Mouse (Mus musculus) heart, postnatal 4 days (tissue): ENCODE measurements around the gene Gdpd5. TPM values are rescaled to one million over a fixed set of nuclear protein-coding genes. Genes with fewer than 3 reads are reported as not detected.
"Not testable (repeated sequence)": the region's sequence is repeated elsewhere in the genome, so short reads cannot be mapped to it uniquely, and the experiment has no call there.

ENCODE experiments used
- DNase-seq: peaks from one replicate; pipeline ENCODE4 v3.0.0; 2021
- total RNA-seq, 2 experiments: library from RNA; stranded (reverse); gene quantifications; 2 replicates each; pipeline ENCODE4 v1.2.3; 2021

Gene Gdpd5
- total RNA-seq, 2 experiments from 2014 or later: 40.7 to 42.6 TPM

GRCm38 (mm10) chr7:99477235-99477634 is 96.0 kb downstream of the Gdpd5 start:
- DNase-seq: no peak

DNA sequence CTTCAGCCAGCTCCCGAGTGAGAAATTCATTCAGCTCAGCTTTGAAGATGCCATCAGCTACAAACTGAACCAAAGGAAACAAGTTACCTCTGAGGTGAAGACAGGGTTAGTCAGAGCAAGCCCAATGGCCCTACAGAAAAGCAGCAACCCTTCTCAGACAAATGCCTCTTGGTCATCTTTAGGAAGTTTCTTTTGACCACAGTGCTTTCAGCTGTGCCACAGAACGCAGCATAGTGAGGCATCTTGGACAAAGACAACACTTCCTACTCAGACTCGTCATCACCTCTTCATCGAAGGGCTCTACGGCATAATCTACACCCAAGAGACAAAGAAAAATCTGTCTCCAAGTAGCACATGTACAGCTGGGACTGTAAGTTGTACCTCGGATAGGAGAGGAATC is 101.4 kb downstream of the Gdpd5 start:
- DNase-seq: no peak

GRCm38 (mm10) chr7:99483271-99483923 is 102.2 kb downstream of the Gdpd5 start, which contains the start of gene Rps3:
TSS of gene Rps3 (minus strand) at chr7:99483738.
- DNase-seq: peak; percentile 94

DNA sequence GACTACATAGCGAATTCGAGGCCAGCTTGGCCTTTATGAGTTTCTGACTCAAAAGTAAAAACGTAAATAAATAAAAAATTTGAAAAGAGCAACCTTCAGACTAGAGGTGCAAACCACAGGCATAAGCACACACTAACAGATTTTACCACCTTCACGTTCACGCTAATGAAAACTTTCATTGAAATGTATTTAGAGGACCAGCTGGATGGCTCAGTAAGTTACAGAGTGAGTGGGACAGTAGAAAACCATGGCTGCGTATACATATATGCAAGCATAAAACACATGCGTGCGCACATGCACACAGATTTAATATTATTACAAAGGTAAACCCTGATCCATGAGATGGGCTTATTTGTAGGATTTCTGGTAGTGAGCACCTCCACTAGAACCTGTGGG is 102.7 kb downstream of the Gdpd5 start:
- DNase-seq: no peak

- DNase-seq: no peak
These were observed 103.5 kb downstream of the Gdpd5 start for GRCm38 (mm10) chr7:99484679-99485078.

DNA sequence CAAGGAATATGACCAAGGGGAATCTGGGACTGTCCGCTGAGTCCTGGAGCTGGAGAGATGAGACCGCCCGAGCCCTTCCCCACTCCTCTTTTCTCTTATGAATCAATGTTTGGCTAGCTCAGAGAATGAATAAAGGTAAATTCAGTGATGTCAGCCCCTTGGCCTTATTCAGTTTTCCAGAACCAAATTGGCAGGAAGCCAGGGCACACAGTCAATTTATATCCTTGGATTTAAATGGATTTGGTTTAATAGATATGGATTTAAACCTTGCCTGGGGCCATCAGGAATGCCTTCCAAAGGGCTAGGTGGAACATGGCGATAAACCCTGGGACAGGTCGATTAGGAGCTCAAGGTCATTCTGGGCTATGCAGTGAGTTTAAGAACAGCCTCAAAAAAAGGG is 108.5 kb downstream of the Gdpd5 start:
- DNase-seq: no peak

GRCm38 (mm10) chr7:99499128-99499527 is 117.9 kb downstream of the Gdpd5 start:
- DNase-seq: peak; percentile 11

- peak; percentile 88 for DNase-seq
These were observed 119.0 kb downstream of the Gdpd5 start for GRCm38 (mm10) chr7:99500201-99500600.

DNA sequence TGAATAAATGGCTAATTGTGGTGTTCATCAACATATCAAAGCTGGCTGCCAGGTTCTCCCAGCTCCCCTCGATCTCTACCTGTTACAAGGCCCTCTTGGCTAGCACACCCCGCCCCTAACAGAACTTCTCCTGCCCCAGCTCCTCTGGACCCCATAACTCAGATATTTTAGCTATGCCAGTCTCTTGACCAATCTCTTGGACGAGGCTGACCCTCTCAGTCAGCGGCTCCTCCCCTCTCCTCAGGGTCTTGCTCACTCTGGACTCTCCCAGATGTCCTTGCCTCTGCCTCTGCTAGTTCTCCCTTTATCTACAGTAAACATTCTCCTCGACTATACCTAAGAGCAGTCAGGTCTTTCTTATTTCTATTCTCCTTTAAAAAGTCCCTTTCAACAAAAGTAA is 119.4 kb downstream of the Gdpd5 start:
- no peak for DNase-seq

- no peak for DNase-seq
These were observed 119.9 kb downstream of the Gdpd5 start for GRCm38 (mm10) chr7:99501148-99501547.

GRCm38 (mm10) chr7:99504556-99504955 is 123.3 kb downstream of the Gdpd5 start:
- DNase-seq: no peak

- not testable (repeated sequence) for DNase-seq
These were observed 127.0 kb downstream of the Gdpd5 start for GRCm38 (mm10) chr7:99508187-99508586.

GRCm38 (mm10) chr7:99510087-99510501 is 128.9 kb downstream of the Gdpd5 start:
- DNase-seq: peak; percentile 66

Other genes starting within 250 kb of the Gdpd5 start
- gene Uvrag, start 240.3 kb upstream of the Gdpd5 start, total RNA-seq: 10 to 100 TPM; 33.2 to 34.5 TPM
- gene Dgat2, start 198.7 kb upstream of the Gdpd5 start, total RNA-seq: 10 to 100 TPM; 69.7 to 78.2 TPM
- not detected for gene Mogat2, start 142.8 kb upstream of the Gdpd5 start, total RNA-seq
- 1 to 10 TPM; 4.6 to 4.8 TPM for gene Map6, start 114.0 kb upstream of the Gdpd5 start, total RNA-seq
- gene Serpinh1, start 28.2 kb upstream of the Gdpd5 start, total RNA-seq: 100 to 1,000 TPM; 557 to 601 TPM
- gene Klhl35, start 84.6 kb downstream of the Gdpd5 start, total RNA-seq: 1 to 10 TPM; 1.3 to 1.4 TPM
- 100 to 1,000 TPM; 440 to 487 TPM for gene Rps3, start 102.3 kb downstream of the Gdpd5 start, total RNA-seq
- gene Arrb1, start 154.1 kb downstream of the Gdpd5 start, total RNA-seq: 10 to 100 TPM; 31.0 to 32.5 TPM
- gene Tpbgl, start 245.7 kb downstream of the Gdpd5 start, total RNA-seq: 1 to 10 TPM; 3.4 to 4.7 TPM